Mouse (Mus musculus): ENCODE data around the gene Cdhr1.
"Not testable (repeated sequence)": the region's sequence is repeated elsewhere in the genome, so short reads cannot be mapped to it uniquely, and the experiment has no call there.

Gene Cdhr1

DNA sequence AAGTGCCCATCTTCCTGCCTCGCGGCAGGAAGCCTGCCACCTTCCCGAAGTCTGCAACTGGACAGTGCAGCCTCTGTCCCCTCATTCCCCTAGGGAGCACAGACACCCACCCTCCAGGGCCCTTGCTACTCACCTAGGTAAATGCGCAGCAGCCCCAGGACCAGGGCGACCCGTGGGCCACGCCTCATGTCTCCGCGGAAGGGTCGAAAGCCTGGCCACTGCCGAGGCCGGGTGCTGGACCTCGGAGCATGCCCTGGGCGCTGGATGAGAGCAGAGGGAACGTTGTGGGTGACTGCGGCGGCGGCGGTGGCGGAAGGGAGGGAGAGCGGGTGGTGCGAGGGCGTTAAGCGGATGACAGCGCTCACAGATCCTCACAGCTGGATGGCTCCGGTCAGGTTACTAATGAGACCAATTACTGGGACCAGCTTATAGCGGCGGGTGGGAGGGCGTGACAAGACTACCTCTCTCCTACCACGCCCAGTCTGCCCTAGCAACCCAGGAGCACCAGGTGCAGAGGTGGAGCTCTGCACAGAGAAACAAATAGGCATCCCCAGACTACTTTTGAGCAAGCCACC lies at the start of gene Cdhr1:
TSS of gene Cdhr1 (minus strand) at position 392 of the 575 bp plus-strand sequence.
- no peak for DNase-seq (ENCODE audit: low read depth, low spot score)

DNA sequence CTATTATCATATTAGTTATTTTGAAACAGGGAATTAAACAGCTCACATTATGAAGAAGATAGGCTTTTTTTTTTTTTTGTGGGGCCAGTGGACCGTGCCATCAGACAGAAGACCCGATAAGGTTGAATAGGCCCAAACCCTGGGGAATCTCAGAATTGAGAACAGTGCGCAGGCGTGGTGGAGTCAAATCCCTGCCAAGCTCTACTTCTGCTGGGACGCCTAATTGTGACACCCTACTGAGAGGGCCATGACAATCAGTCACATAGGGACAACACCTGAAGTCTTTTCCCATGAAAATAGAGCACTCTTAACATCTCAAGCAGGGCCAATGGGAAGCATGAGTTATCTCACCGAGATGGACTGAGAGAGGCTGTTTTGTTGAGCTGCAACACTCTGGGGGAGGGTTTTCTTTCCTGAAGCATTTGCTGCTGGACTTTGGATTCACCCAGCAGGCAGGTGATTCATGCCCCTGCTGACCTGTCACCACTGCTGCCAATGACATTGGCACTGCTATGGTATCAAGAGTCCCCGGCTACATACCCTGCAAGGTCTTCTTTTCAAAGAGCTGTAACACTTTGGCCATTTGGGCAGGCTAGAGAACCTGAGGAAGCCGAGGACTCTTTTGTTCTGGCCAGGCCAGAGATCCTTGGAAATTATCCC lies 41.0 kb upstream of the Cdhr1 start:
- DNase-seq (ENCODE audit: low read depth, low spot score): no peak

- DNase-seq (ENCODE audit: low read depth, low spot score): not testable (repeated sequence)
Observed at GRCm38 (mm10) chr14:37137596-37137995, 39.4 kb upstream of the Cdhr1 start.

DNA sequence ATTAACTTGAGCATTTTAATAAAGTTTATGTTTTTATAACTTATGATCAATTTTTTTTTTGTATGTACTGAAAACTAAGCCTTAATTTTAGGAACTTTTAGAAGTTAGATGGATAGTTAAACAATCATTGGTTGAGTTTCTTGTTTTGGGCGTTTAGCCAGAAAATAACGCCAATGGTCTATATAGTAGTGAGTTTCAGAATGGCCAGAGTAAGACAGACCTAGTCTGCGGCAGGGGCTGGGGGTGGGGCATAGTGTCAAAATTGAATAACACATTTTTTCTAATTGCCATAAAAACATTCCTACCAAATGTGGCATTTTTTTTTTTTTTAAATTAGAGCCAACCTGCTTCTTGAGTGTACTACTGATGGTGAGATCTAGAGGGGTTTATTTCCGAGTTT lies 38.0 kb upstream of the Cdhr1 start:
- DNase-seq (ENCODE audit: low read depth, low spot score): no peak

DNA sequence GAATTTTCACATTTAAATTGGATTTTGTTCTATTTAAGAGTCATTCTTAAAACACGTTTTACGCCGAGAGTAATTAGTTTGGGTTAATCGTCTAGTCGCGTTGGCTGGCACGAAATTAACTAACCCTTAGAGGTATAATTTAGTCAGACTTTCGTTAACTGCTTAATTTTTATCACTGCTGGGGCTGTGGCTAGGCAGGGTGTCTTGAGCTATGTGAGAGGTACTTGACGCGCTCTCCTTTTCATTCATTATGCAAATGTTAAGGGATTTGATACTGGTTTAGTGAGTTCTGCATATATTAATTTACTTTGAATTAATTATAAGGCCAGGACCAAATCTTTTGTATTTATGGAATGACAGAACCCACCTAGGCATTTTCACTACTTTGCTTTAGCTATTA lies 37.5 kb upstream of the Cdhr1 start:
- DNase-seq (ENCODE audit: low read depth, low spot score): no peak

GRCm38 (mm10) chr14:37135127-37135593 lies 37.0 kb upstream of the Cdhr1 start, which contains the start of gene Ghitm:
Gene Ghitm (minus strand): TSS chr14:37135272.
- DNase-seq (ENCODE audit: low read depth, low spot score): peak; percentile 99

DNA sequence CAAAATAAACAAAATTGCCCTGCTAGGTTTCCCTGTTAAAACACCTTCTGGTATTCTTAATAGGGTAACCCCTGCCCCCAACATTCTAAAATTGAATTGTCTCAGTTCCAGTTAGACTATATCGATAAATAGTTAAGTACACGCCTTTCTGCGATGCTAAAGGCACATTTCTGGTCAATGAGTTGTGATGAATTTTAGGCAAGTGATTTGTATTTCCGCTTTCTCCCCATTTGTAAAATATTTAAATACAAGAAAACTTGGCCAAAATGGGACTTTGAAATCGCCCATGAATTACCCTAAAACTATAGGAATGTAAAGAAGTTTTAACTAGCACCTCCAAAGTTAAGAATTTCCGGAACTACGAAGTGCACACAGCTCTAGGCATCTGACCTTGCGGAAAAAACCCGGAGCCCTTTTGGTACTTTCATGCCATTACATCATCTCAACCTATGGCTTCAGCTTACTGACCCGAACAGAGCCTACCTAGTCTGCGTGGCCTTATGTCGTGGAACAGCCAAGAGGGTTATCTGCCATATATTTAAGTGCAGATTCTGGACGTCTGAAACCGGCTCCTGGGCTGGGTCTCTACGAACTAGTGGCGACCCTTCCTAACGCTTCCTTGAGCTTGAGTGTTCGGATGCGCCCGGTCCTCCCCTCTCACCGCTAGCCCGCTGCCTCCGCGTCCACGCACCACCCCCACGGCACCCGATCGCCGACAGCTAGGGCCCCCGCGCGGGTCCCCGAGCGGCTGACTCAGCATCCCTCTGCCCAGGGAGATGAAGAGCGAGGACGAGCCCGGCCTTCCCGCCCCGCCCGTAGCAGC lies 36.4 kb upstream of the Cdhr1 start:
- no peak for DNase-seq (ENCODE audit: low read depth, low spot score)

DNA sequence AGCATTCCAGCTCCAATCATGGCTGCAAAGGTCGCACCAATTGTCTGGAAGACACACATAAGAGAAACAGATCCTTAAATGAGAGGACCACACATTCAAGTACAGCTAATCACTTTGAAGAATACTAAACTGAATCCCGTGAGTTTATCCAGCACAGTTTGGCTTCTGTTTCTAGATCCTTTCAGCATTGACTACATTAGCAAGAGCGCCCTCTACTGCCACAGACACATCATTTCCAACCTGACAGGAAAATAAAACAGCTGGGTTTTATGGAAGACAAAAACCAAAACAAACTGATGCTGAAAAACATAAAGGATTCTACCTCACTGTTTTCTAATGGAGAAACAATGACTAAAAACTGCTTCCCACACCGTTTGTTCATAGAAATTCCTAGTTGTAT lies 29.5 kb upstream of the Cdhr1 start:
- no peak for DNase-seq (ENCODE audit: low read depth, low spot score)

DNA sequence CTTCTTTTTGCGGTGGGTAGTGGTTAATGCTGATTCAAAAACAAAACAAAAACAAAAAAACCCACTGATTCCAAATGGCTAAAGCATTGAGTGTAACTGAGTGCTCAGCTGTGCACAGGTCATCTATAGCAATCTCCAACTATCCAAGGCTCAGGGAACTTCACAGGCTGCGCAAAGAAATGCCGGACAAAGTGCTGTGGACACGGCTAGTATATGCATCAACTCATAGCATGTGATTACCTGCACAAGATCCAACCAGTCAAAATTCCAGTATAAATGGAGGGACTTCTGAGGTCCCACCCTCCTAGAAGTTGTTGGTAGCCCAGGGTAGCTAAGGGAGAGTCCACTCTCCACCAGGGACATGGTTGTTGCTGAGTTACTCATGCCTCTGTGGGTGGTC lies 21.1 kb upstream of the Cdhr1 start:
- DNase-seq (ENCODE audit: low read depth, low spot score): no peak

GRCm38 (mm10) chr14:37113922-37114321 lies 15.8 kb upstream of the Cdhr1 start, which contains the start of gene 2610528A11Rik:
Gene 2610528A11Rik (minus strand): TSS chr14:37114022.
- no peak for DNase-seq (ENCODE audit: low read depth, low spot score)

GRCm38 (mm10) chr14:37112931-37113330 lies 14.8 kb upstream of the Cdhr1 start:
- no peak for DNase-seq (ENCODE audit: low read depth, low spot score)

- no peak for DNase-seq (ENCODE audit: low read depth, low spot score)
Observed at GRCm38 (mm10) chr14:37111371-37111770, 13.2 kb upstream of the Cdhr1 start.

- DNase-seq (ENCODE audit: low read depth, low spot score): no peak
Observed at GRCm38 (mm10) chr14:37110456-37110855, 12.3 kb upstream of the Cdhr1 start.

DNA sequence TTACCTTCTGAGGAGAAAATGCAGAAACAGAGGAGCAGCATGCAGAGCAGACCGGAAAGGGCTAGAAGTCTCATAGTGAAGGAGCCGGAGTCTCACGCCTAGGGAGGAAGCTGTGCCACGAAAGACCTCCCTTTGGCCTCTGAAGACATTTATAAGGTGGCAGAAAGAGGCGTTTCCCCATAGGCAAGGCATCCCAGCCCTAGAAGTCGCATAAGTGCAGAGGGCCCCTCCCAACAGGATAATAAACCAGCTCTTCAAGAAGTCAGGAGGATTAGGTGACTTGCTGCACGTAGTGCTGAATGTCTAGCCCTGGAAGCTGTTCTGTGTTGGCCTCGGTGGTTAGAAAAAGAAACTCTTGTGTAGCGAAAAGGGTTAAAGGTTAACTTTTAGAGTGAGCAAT lies 11.8 kb upstream of the Cdhr1 start:
- DNase-seq (ENCODE audit: low read depth, low spot score): no peak

GRCm38 (mm10) chr14:37109460-37109859 lies 11.3 kb upstream of the Cdhr1 start:
- DNase-seq (ENCODE audit: low read depth, low spot score): no peak

DNA sequence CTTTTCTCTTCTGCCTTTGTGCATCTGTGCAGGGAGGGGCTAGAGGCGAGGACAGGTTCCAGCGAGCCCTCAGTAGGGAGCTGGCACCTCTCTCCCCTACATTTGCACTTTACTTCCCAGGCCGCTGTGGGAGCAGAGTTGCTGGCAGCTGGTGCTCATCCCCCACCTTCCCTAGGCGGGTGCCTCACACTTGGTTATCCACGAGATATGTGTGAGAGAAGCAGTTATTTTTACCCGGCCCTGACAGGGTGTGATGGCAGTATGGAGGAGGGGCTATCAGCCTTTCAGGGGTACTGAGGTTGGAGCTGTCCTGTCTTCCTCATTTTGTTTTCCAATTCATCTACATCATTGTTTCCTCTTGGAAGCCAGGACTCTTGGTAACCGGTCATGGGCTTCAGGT lies 7.7 kb upstream of the Cdhr1 start:
- DNase-seq (ENCODE audit: low read depth, low spot score): no peak

- no peak for DNase-seq (ENCODE audit: low read depth, low spot score)
Observed at GRCm38 (mm10) chr14:37104747-37105146, 6.6 kb upstream of the Cdhr1 start.

DNA sequence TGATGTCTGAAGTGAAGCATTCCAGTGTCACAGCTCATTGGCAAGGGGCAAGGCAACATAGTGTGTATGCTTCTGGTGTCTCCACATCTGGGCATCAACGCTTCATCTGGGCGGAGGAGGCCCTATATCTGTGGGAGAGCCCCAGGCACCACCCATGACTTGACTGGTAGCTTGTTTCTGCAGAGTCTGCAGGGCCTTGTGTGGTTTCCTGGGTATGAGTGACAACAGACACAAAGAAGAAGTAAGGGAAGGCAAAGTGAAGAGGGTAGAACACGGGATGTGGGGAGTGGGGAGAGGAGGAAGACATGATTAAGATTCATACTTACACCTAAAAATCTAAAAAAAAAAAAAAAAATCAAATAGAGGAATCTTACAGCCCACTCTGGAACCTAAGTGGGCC lies 4.3 kb upstream of the Cdhr1 start:
- no peak for DNase-seq (ENCODE audit: low read depth, low spot score)

GRCm38 (mm10) chr14:37101531-37101930 lies 3.4 kb upstream of the Cdhr1 start:
- DNase-seq (ENCODE audit: low read depth, low spot score): no peak

- no peak for DNase-seq (ENCODE audit: low read depth, low spot score)
Observed at GRCm38 (mm10) chr14:37095556-37095955, 2.6 kb downstream of the Cdhr1 start.

DNA sequence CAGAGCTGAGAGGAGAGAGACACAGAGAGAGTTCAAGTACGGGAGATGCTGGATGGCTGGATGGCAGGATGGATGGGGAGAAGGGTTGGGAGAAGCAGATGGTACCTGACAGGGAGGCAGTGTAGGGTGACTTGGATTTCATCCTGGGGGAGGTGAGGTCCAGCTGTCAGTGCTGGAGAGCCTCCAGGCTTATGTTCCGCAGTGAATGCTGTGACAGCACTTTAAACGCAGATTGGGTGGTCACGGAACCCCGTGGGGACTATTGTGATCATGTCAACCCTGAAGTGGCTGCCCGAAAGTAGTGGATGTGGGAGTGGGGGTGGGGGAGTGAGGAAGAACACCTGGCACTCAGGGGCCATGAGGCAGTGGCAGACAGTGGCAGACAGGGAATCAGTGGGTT lies 3.7 kb downstream of the Cdhr1 start:
- no peak for DNase-seq (ENCODE audit: low read depth, low spot score)

- no peak for DNase-seq (ENCODE audit: low read depth, low spot score)
Observed at GRCm38 (mm10) chr14:37083755-37084154, 14.4 kb downstream of the Cdhr1 start.

DNA sequence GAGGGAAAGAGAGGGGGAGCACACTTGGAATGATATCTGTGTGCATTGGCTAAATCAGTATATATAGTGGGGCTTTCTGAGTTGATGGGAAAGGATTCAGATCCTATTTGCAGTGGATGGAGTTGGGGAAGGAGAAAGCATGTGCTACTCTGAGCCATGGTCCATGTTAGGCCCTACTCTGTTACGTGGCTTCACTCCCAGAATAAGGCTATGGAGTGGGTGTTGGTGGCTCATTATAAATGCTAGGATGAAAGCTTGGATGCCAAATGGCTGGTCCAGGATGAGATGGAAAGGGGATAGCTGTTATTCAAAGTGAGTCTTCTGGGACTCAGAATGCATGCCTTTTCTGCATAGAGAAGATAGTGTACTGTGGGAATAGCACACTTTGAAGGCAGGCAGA lies 17.4 kb downstream of the Cdhr1 start:
- DNase-seq (ENCODE audit: low read depth, low spot score): peak; percentile 21

Data from telencephalon, adult 2 months (tissue).